Mouse (Mus musculus) liver, adult 2 months (tissue): ENCODE data around the gene Maml1.

Experiments
- CTCF ChIP-seq: fragments of 200-500 bp; IDR thresholded peaks from 2 replicates; pipeline ENCODE4 v1.5.1; 2011; ENCODE audit warnings: low read depth, low read length, control low read depth
- POLR2A ChIP-seq: fragments of 200-500 bp; IDR thresholded peaks from 2 replicates; pipeline ENCODE4 v1.6.1; 2011; ENCODE audit warnings: low read length, control low read depth; ENCODE audit not compliant: insufficient read depth; ENCODE audit errors: extremely low read depth

DNA sequence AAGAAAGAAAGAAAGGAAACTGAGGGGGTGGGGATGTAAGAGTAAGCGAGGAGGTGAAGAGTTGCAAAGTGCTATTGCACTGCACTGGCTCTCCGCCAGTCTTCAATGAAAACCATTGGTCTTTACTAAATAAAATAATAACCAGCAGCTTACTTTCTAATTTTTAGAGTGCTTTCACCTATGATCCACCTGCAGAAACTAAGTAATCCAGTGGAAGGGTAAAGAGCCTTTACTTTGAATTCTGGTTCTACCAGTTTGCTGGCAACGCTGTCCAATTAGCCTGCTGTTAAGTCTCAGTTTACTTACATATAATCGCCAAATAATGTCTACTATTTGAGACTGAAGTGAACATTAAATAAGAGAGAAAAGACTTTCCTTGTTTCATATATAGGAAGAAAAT is 13.1 kb downstream of the Maml1 start:
- TF ChIP-seq CTCF (no peak), POLR2A (no peak)
